Mouse (Mus musculus) cerebellum, adult 2 months (tissue): ENCODE data around the gene Srrm3.

Experiments
- CTCF ChIP-seq: fragments of 200-500 bp; IDR thresholded peaks from 2 replicates; pipeline ENCODE4 v1.5.1; 2011; ENCODE audit warnings: low read depth, mild to moderate bottlenecking, control low read depth, low read length, moderate library complexity, borderline replicate concordance; ENCODE audit not compliant: insufficient read depth
- POLR2A ChIP-seq: fragments of 200-500 bp; IDR thresholded peaks from 2 replicates; pipeline ENCODE4 v1.6.1; 2011; ENCODE audit warnings: low read length, control low read depth, borderline replicate concordance; ENCODE audit not compliant: insufficient read depth

GRCm38 (mm10) chr5:135826225-135826624, 19.5 kb downstream of the Srrm3 start:
- TF ChIP-seq CTCF, result no peak
- TF ChIP-seq POLR2A, result no peak
